Mouse (Mus musculus): ENCODE data around the gene Lrp8.

Gene Lrp8

DNA sequence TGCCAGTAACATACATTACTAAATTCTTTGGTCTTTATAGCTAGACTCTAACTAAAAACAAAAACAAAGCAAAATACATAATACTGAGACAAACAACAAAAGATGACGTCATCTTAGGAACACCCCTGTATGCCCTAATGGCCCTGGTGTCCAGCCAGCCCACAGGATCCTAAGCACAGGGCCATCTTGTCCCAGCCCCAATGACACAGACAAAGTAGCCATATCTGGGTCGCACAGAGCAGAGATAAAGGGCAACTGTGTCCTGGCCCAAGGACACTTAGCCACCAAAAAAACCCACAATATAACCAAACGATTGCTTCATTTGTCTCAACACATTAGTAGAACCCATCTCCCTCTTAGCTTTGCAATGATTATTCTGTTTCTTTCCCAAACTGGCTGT, 8.9 kb downstream of the Lrp8 start:
- no peak for DNase-seq

DNA sequence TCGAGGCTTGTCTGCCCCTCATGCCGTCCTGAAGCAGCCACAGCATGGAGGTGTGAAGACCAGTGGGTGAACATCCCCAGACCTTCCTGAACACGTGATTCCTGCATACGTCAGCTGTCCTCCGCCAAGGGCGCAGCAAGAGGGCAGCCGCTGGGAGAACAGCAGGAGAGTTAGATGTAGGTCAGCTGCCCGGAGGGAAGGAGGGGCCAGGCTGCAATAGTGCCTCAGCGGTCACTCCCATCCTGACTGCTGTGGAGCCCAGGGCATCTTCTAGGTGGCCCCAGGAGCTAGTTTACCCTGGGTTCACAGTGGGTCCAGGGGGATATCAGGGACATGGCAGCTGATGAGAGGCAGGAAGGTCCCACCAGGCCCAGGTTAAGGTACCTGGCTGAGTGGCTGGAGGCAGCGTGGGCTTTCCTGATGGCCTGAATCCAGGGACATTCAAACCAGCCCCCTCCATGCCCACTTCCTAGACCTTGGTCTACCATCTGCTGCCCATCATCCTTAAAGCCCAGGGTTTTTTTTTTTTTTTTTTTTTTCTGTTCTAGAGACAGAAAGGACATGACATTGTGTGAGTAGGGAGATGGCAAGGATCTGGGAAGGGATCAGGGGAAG, 9.8 kb downstream of the Lrp8 start:
- DNase-seq, result no peak

DNA sequence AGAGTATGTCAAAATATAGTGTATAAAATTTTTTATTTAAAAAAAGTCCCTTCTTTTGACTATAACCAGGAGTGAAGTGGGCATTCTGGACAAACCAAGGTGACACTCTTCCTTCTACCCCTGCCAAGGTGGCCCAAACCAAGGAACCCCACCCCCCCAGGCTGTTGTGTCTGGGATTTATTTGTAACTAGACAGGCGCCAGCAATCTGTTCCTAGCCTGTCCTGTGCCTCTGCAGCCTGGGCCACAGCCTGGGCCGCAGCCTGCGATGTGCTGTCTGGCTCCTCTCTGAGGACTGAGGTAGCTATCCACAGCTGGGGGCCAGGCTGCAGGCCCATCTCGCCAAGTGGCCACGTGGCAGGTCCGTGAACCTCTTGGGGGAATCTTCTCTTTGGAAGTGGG, 10.3 kb downstream of the Lrp8 start:
- DNase-seq, result no peak

DNA sequence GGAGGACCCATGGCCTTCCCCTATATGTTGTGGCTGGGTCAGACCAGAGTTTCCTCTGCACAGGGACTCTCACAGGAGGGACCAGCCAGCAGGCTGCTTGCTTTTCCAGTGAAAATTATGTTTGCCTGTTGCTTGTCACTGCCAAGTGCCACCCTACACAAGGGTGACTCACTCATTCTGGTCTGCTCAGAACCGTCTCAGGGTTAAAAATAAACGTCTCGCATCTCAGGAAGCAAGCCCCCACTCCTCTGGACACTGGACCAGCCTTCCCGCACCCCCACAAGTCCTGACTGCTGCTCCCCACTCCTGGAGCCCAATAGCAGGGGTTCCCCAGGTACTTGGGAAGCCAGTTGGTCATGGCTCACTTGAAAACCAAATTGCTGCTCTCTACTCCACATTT, 14.4 kb downstream of the Lrp8 start:
- DNase-seq, result no peak

DNA sequence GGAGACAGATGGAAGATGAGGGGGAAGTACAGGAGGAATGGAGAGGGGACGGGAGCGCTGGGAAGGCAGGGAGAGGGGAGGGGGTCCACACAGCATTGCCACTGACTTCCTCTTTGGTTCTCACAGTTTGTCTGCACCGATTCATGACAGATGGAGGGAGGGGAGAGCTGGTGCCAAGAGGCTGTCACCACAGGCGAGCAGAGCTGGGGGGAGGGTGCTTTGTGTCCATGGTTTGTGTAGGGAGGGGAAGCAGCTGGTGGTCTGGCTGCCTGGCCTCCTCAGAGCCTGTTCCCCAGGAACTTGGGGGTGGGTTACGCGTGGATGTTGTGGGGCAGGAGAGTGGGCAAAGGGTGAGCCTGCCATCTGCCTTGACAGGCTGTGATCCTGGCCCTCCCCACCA, 15.4 kb downstream of the Lrp8 start:
- peak; percentile 51 for DNase-seq

DNA sequence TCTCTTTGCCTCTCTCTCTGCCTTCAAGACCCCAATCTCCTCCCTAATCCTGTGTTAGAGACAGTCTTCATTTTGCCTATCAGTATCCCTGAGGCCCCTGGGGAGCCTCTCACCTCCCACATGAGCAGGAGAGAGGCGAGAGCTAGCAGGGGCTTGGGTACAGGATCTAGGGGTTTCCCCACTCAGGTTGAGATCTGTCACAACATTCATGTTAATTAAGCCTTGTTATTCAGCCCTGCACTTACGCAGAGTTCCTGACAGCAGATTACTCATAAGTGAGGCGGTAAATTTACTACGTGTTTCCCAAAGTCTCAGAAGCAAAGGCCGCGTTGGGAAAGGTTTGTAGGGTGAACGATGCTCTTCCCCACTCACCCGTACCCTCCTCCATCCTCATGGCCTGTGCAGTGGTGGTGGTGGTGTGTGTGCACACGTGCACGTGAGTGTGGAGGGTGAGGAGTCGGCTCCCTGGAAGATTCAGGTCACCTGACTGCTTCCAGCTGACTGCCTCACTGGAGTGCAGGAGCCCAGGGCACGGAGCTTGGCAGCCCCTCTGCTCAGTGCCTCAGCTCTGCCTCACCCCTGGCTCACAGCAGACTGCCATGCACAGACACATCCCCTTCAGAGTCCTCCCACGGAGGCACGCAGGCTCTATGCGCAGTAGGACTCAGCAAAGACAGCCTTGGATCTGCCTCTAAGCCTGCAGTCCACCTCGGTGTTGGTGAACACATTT, 18.1 kb downstream of the Lrp8 start:
- no peak for DNase-seq

DNA sequence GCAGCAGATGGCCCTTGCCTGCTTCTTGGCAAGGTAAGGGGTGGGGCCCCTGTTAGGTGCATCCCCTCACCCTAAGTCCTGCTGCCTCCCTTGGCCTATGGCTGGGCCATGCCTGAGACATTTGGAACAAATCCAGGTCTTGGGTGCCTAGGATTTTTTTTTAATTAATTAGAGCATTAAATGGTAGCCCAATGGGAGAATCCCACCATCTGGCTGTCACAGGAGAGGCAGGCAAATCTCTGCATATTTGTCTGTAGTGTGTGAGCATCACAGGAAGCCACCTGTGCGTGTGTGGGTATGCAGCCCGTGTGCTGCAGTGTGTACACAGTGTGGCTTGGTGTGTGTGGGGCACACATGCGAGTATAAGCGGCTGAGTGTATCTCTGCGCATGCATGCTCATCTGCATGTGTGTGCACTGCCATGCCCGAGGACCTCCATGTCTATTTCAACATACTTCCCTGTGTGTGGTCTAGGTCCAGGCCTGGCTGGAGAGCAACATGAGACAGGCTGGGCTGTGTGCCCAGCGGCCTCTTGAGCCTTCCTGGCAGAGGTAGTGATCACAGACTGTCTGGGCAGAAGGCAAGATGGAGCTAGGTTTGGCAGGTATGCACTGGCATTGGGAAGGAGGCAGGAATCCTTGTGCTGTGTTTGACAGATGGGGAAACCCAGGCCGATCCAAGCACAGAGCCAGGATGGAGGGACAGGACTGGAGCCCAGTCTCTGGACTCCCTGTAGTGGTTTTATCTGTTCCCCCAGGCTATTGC, 19.0 kb downstream of the Lrp8 start:
- peak; percentile 91 for DNase-seq

DNA sequence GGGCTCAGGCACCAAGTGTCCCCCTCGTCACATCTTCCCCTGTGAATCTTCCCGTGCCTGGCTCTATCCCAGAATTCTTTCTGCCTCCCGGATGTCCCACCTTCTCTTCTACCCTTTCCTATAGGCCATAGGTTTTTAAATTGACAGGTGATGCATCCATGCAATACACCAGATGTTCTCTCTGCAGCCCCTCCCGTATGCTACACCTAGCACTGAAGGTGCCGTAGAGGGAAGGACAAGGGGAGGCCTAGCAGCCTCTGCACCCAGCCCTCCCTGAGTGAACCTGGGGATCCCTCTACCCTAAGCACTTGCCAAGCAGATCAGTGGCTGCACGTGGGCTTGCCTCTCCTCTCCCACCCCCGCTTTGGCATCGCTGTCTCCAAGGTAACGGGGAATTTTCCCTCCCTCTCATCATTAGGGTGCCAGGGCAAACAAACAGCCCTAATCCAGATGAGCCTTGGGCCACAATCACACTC, 20.9 kb downstream of the Lrp8 start:
- DNase-seq, result no peak

DNA sequence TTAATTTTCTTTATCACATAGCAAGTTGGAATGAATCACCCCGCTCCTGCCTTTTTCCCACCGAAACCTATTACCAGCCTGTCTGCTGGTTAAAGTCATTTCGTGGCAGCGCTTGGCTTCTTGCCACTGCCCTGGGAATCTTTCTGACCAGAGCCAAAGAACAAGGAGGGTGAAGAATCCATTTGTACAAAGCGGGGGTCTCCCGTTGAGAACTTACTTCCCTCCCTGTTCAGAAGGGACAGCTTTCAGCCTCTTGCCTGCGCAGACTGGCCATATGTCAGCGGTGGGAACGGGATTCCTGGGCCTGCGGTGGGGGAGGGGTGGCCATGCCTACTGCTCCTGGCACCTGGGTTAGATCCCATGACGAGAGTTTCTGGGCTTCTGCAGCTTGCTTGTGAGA, 21.4 kb downstream of the Lrp8 start:
- peak; percentile 66 for DNase-seq

DNA sequence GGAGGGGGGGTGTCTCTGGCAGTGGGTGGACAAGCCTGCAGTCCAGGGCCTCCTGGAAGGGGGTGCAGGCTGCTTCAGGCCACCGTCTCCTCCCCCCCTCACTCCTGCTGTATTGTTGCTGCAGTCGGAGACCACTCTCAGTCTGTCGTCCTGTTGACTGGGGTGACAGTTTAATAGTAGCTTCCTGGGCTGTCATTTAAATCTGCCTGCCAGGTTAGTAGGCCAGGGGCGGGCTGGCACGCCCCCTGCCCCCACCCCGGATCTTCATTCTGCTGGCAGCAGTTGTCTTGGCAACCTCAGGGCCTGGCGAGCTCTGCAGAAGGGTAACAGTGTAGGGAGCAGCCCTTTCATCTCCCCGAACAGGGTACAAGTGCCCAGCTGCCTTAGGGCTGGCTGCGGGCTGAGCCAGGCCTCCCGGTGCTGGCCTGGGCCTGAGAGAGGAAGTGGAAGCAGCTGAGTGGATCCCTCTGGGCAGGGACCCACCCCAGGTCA, 26.7 kb downstream of the Lrp8 start:
- DNase-seq, result no peak

DNA sequence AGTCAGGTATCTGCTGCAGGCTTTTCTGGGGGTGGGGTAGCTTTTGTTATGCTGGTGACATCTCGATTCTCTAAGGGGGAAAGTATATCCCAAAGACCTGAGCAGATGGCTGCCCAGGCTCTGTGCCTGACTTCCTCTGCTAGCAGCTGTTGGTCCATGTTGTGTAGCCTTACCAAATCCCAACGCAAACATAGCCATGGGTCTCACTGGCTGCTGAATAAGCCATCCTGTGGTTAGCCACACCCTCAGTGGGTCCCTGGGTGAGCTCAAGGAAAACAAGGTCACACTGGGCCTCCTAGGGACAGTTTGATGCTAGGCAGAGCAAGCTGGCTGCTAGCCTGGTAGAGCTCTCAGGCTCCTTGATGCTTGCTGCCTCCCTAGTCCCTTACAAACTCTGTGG, 27.6 kb downstream of the Lrp8 start:
- no peak for DNase-seq

DNA sequence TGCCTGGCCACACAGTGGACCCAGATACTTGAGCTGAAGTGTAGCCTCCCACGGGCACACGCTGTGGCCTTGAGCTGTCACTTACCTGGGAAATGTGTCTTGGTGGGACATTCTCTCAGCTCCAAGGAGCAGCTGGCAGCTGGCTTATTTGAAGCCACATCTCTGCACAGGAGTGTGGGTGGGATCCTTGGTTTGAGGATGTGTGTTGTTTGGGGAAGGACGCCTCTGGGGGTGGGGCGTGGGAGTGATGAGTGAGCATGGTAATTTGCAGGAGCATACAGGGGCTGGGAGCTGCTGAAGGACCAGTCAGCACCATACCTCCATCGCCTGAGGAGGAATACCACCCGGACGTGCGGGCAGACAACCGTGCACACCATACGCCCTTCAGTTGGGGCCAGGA, 28.1 kb downstream of the Lrp8 start:
- no peak for DNase-seq

DNA sequence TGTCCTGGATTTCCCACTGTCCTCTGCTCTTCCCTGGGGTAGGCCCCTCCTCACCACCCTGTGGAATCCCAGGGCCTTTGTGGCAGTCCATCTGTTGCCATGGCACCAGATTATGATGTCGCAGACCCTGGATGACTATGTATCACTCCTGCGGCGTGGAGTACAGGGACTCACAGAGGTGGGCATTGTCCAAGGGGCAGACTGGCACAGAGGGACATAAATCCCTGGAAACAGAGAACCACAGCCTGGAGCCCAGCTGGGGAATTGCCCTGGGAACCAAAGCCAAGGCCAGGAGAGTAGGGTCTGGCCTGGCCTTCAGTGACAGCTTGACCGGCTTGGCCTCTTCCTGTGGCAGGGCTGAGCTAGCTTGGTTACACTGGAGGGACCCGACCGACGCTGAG, 28.8 kb downstream of the Lrp8 start:
- no peak for DNase-seq

DNA sequence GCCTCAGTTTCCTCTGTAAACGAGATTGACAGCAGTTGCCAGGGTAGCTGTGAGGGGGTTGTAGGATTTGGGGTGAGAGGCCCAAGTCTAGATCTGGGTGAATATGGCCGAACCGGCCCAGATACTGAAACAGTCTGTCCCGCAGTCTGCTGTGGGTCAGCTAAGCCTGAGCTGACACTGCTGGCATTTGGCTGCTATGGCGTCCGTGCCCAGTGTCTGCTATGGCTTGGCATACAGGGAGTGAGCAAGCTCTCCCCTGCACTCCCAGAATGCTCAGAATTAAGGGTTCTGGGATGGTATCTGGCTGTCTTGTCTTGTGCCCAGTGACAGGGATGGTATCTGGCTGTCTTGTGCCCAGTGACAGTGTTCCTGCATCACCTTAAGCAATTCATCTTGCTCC, 29.6 kb downstream of the Lrp8 start:
- no peak for DNase-seq

DNA sequence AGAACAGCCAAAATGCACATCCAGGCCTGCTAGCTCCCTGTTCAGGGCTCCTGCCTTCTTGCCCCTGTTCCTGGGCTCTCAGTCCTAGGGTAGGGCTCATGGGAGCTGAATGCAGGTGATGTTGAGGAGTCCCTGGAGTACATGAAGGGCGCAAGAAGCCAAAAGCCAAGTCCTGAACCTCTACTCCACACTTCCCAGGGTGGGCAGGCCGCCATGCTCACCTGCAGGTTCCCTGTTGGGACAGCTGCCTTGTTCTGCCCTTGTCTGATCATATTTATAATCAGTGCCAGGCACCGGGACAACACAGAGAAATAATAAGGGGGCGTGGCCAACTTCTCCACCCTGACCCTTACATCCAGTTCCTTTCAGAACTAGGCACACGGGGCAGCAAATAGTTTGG, 31.5 kb downstream of the Lrp8 start:
- DNase-seq, result no peak

DNA sequence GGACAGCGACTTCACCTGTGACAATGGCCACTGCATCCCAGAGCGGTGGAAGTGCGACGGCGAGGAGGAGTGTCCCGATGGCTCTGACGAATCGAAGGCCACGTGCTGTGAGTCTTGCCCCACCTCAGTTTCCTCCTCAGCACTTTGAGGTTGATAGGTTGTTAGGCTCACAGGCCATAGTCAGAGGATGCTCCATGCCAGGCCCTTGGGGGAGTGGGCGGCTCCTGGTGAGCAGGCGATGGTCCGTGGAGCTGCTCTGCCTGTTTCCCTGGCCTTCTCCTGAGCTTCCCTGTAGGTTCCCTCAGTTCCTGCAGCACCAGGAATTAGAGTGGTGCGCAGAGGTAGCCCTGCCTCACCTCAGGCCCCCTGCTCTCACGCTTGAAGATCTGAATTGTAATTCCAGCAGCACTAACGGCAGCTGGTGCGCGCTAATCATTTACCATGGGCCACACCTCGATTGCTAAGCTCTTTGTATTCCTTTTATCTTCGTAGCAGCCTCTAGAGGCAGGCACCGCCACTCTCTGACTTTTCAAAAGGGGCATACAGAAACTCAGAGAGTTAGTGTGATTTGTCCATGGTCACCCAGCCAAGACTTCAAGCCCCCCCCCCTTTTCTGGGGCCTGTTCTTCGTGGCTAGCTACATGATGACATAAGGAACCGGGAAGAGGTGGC, 32.7 kb downstream of the Lrp8 start:
- no peak for DNase-seq

DNA sequence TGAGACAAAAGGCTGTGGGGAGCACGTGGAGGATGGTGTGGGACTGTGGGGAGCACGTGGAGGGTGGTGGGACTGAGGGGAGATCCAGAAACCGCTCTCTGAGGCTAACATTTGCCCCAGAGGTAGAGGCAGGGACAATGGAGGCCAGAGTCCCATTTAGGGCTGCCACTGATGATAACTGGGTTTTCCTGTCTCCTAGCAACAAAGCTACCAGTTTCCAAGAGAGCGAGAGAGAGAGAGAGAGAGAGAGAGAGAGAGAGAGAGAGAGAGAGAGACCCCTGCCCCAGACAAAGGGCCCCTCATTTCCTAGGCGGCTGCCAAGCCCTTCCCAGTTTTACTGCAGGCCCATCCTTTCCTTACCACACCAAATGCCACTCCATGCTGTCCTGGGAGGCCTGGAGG, 33.4 kb downstream of the Lrp8 start:
- DNase-seq, result no peak

DNA sequence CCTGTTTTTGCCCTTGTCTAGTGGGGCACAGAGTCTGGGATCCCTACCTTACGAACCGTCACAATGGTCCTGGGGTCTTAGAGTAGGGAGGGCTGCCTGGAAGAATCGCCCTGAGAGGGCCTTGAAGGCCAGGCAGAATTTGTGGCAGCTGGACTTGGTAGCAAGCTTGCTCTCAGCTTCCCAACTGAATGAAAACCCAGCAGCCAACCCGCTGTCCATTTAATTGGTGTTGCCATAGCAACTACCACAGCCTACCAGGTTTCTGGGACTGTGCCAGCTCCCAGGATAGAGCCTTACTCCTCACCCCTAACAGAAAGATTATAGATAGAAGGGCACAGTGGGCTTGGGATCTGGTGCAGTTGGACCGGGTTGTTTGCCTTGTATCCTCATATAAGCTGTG, 34.7 kb downstream of the Lrp8 start:
- peak; percentile 61 for DNase-seq

DNA sequence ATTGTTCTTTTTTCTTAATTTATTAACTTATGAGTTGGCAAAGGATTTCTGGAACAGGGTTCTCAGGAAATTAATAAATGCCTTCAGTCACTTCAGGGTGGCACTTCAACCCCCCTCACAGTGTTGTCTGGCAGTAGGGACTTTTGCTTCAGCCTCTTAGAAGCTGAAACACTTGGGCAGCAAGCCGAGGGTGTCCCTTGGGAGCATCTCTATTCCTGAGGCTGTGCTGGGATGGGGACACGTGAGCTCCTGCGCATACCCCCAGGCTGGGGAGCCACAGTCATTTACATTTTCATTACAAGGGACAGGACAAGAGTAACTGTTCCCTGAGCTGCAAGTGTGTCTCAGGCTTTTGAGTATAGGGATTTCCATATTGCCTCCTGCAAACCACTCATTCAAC, 35.8 kb downstream of the Lrp8 start:
- no peak for DNase-seq

DNA sequence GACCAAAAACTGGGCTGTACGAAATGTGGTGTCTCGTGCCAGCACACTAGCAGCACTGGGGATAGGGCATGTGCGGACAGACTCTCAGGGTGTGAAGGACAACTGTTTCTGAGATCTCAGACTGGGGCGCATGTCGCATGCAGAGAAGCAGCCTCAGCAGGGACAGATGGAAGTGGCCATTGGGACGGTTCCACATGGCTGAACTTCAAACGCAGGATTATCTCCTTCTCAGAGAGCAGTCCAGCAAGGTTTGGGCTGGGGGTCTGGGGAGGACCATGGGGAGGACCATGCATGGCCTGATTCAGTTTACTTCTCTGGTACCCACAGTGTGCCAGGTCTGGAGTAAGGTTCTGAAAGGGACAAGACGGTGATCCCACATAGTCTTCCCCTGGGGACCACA, 41.6 kb downstream of the Lrp8 start:
- peak; percentile 75 for DNase-seq

DNA sequence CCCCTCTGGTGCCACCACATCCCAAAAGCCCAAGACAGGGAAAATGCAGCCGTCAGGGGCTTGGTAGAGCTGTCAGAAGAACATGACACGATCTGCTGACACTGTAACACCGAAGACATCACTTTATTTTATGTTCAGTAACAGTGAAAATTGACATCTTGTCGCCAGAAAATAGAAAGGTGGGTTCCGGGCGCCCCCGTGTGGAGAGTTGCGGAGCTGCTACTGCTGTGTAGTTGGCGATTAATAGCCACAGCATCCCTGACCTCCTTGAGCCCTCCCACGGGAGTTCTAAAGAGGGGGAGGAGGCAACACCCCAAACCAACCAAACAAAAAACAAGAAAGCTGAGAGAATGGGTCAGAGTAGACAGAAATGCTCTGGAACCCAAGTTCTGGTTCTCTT, 42.9 kb downstream of the Lrp8 start:
- peak; percentile 85 for DNase-seq

DNA sequence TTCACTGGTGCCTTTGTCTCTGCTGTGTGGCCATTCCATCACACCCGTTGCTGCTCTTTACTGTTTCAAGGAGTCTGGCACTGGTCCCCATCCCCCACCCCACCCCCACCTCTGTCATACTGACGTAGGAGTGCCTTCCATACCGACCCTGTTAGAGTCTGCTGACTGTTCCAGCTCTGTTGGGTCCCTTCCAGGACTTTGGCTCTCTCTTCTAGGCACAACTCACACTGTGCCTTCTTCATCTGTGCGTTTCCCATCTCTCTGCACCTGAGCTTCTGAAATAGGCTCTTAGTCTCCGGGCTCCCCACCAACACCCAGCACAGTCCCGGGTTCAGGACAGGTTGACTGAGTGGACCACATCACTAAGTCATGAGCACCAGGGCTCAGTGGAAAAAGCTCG, 44.7 kb downstream of the Lrp8 start:
- DNase-seq, result no peak

DNA sequence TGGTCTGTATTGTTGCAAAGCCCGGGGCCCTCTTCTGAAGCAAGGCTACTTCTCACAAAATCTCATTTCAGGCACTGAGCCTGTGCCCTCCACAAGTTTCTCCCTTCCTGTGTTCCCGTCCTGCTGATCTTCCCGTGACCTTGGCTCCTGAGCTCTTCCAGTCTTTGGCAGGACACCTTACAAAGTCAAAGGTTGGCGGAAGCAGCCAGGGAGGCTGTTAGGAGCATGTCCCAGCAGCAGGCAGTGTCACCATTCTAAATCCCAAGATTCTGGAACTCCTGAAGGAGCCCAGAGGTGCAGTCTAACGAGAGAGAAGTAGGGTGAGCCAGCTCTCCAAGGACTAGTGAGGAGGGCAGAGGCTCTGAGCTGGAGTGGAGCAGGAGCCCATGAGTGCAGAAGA, 46.5 kb downstream of the Lrp8 start:
- no peak for DNase-seq
